Mouse (Mus musculus) skeletal muscle tissue, adult 2 months (tissue): ENCODE measurements around the gene Gm11114.

Source experiments
- DNase-seq: peaks from one replicate; pipeline ENCODE4 v3.0.0-alpha.2; 2012; ENCODE audit warnings: low read depth, low spot score

Gene Gm11114

DNA sequence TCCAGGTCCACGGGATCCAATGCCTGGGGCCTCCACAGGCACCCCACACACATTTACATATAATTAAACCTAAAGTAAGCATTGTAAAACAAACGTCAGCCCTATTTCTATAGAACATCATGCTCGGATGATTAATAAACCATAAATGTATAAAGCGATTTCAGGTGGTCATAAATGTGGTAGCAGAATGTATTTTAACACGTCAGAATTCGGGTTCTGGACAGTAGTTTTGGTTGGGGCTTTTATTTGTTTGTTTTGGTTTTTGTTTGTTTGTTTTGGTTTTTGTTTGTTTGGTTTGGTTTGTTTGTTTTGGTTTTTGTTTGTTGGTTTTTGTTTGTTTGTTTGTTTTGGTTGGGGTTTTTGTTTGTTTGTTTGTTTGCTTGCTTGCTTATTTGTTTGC is at the start of gene Gm11114:
Gene Gm11114 (plus strand): TSS at position 301 of the 400 bp plus-strand sequence.
- DNase-seq, result no peak

DNA sequence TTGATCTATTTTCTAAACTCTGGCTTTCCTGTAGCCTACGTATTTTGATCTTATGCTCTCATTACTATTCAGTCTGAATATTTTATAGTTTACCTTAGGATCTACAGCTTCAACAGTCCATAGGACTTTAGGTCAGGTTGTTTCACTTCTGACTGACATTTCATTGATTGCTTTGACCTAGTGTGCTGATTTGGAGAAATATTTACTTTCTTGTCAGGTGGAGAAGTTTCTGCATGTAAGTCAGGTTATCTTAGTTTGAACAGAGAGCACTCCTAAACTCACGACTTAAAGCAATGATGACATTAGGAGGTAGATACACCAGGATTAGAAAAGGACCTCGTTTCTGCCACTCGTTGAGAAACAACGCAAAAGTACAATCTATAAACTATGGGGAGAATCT is 45.7 kb upstream of the Gm11114 start:
- no peak for DNase-seq

DNA sequence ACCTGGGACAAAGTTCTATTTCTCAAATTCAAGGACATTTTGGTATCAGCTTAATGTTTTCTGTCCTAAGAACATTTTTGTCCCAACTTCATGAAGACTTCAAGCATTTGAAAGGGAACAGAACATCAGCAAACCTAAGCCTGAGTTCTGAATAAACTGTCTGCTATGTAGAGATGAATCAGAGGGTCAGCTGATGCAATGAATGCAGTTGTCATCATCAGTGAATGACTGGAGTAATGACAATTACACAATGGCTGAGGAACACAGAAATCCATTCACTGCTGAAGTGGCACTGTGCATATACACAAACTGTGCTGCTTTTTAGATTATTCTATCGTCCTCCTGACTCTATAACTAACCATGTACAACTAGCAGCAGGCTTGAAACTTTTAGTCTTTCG is 38.5 kb upstream of the Gm11114 start:
- no peak for DNase-seq

DNA sequence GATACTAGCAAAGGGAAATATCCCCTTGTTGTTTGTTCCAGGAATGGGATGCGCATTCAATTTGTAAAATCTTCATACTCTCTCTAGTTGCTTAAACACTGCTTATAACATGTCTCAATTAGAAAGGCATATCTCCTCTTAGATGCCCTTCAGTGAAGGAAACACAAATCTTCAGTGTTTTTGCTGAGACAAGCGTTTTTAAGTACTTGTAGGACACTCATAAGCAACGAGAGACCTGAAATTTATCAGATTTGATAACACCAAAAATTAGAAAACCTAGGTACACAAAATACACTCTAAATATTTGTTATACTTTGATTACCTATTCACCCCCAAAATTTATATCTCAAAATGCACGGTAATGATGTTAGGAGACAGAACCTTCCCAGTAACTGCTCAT is 9.7 kb upstream of the Gm11114 start:
- no peak for DNase-seq

DNA sequence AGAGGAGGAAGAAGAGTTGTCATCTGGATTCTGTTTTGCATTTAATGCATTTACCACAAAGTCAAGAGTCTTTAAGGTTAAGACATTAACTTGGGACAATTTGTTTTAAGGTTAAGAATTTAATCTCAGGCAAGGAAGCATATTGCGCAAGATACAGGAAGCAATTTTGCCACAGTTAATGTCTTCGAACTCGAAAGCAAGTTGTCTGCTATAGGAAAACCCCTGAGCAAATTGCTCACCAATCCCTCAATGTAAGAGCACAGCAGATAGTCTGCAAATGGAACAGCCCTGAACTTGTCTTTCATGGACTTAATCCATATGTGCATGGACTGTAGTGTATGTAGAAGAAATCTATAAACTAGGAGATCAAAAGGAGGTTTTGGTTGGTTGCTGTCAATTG is 9.2 kb upstream of the Gm11114 start:
- DNase-seq, result no peak

DNA sequence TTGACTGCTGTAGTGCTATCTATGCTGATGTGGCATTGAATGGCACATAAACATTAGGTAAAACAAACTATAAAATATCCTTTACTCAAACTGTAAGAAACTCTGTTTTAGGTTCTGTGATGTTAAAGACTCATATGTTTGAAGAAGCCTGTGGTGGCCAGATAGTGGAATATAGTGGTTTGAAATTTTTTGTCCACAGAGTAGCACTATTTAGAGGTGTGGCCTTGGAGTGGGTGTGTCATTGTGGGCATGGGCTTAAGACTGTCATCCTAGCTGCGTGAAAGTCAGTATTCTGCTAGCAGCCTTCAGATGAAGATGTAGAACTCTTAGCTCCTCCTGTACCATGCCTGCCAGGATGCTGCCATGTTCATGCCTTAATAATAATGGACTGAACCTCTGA is 3.5 kb downstream of the Gm11114 start:
- DNase-seq, result no peak

DNA sequence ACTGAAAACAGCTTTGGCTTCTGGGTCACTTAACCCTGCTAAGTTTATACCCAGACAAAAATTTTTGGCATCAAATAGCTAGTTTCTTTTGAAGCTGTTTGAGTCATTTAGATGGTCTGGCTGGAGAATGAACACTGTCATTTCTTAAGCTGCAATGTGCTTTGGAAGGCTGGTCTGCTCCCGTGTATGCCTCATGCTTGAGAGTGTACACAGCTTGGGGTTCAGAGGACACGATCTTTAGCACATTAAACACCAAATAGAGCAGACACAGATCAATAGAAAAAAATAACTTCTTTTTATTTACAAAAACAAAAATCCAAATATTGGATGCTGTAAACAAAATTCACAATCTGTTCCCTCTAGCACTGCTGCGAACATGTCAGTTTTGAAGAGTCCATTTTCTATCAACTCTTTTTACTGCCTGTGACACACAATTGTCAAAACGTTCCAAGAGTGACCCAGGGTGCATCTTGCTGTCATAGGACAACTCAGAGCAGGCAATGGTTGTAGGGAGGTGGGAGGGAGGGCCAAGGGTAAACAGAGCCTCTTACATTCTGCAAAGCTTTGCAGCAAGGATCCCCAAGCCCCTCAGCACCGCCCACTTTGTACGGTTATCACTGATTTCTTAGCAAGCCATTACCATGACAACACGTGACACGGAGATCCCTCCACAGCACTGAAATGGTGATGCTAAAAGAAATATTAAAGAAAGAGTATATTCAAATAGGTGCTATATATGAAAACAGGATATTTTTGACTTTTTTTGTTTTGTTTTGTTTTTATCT is 7.8 kb downstream of the Gm11114 start:
- DNase-seq, result no peak

DNA sequence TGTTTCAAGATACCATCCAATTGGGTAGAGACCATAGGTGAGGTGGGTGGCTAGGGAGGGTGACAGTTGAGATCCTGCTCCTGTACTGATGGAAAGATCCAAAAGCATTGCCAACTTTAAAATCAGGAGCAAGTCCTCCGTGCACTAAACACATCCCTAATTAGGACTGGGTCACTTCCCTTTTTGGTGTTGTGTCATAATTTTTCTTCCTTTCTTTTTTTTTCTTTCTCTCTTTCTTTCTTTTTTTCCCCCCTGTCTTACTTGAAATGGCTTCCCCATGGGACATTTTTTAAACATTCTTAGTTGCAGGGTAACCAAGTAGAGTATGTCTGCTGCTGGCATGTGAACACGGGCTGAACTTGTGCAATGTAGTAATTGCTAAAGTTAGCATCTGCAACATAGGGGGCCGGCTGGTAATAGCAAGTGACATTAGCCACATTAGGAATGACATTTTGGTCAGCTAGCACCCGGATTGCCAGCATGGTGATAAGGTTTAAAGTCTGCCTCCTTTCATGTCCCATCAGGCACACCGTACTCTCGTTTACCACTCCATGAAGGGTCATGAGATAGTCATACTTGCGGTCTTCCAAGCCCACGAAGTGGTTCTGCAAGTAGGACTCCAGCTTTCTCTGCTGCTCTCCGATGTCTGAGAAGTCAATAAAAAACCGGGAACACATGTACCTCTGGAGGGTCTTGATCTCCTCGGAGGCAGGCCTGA is 11.7 kb downstream of the Gm11114 start:
- no peak for DNase-seq

DNA sequence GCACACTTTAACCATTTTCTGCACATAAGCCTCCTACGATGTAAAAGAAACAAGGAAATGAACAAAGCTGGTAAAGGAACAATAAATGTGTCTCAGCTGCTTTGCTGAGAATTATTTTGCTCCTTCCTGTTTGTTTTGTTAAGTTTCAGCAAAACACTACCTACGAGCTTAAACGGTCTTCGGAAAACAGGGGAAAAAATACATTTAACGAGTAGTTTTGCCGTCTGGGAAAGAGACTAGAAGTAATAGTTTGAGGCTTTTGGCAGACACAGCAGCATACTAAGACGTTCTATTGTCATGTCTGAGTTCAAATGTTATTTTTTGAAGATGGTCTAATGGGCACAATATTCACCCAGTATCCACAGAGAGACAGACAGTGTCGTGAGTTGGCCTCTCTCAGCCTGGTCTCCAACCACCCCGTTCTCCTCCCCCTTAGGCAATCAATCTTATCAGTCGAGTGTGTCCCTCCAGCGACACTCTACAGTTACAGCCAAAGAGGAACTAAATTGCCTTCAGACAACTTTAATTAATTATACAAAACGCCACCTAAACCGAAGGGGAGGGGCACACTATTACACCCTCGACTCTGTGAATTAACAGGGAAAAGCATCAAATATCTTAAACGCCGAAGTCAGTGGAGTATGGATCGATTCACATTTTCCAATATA is 12.8 kb downstream of the Gm11114 start:
- DNase-seq, result no peak

DNA sequence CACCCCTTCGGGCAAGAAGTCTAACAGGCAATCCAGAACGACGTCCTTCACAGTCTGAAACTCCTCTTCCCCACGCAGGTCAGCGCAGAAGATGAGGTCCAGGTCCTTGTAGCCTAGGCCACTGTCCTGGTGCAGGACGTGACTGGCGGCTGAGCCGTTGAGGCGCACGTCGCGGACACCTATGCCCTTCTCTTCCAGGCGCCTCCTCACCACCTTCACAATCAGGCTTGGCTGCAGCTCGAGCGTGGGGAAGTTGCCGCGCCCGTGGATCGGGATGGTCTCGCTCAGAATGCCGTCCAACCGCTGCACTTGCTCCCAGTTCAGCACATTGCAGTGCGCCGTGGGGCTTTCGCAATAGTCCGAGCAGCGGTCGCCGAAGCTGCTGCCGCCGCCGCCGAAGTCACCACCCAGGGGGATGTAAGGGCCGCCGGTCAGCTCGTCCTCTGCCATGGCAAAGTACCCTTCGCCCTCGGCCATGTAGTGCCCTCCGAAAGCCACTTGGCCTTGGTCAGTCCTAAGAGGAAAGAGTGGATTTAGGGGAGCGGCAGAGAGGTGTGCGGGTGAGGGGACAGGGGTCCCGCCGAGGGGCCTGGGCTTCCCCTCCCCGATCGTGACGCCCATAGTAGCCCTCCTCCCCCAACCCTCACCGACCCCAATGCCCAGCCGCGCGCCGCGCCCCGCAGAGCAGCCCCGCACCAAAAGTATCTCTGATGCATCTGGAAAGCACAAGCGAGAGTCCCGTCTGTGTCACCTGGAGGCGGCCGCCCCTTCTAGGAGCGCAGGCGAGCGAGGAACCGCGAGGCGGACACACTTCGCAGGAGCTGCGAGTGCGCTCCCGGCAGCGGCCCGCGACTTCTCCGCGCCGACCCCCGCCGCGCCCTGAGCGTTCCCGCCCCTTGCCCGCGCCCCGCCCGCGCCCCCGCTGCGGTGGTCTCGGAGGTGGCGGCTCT is 14.0 kb downstream of the Gm11114 start:
- no peak for DNase-seq

DNA sequence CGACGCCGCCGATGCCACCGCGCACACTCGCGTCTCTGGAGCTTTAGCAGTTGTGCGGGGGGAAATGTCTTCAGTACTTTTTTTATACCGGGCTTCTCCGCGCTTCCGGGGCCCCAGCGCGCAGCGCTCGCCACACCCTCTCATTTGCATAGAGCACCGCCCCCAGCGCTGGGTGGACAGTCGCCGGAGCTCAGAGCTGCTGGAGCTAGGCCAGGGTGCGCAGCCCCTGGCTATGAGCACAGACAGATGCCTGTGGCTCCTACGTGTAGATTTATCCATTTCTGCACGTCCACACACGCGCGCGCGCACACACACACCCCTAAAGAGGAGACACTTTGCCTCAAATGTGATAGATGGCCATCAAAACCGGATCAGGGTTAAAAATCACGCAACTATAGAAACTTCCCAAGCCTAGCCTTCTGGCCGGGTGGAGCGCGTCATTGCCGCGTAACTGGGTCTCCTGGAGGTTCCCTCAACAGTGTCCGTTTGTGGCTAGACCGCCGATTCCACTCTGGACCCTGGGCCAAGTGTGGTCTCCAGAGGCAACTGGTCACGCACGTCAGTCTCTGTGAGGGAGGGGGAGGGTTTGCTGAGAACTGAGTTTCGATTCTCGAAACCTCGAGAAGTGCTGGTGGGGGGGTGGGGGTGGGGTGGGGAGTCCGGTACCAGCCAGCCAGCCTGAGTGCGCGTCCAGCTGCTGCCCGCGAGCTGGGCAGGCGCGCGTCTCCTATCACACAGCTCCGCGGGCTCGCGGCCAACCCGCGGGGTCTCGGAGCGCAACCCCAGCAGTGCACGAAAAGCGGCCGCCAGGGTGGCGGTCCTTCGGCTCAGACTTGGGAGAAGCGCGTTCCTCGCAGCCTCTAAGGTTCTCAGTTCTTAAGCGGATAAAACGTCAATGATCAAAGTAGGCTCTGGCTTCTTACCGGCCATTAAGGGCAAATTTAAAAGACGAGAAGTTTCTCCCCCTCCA is 15.0 kb downstream of the Gm11114 start, which contains the start of gene Tent5a:
Gene Tent5a (minus strand): TSS at position 107 of the 970 bp plus-strand sequence.
- peak; percentile 88 for DNase-seq

DNA sequence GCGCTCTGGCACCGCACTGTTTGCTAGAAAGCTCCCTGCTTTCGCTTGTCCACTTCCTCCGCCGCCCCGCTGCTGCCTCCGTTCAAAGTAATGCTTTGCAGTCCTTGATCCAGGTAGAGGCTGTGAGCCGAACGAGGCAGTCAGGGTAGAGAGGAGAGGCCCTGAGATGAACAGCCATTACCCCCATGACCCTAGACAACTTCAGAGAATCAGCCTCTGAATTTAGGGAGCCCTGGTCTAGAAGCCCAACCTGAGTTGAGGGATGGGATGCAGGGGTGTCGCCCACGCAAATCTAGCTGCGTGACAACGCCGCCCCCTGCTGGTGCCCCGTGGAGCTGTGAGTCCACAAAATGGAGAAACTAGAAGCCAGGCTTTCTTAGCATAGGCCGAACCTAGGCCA is 15.7 kb downstream of the Gm11114 start:
- DNase-seq, result peak; percentile 65

DNA sequence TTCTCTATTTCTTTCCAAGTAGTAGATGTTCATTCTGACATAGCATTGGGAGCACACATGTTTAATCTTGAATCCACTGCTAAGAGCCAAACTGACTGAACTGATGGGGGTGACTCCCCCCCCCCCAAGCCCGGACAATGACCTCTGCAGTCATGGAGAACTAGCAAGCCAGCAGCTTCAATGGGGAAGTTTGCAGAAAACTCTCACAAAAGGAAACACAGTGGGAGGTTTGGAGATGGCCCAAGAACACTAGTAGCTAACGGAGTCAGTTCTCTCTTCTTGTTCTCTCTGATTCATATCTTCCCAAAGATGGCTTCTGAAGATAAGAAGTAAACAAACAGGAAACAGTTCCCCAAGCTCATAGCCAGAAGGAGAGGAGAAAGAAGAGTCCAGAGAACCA is 18.9 kb downstream of the Gm11114 start:
- no peak for DNase-seq

DNA sequence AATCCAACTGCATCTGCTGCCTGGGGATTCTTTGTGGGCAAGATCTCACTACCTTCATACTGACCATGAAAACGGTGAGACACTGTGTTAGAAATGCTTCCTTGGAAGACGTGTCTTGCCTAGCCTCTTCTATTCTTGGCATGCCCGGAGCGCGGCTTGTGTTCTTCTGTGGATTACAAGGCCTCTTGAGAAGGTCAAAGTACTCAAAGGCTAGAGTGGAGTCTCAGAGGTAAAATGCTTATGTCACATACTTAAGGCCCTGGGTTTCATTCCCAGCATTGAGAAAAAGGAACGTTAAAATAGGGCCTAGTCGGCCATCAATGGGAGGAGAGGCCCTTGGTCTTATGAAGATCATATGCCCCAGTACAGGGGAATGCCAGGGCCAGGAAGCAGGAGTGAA is 23.5 kb downstream of the Gm11114 start:
- no peak for DNase-seq

DNA sequence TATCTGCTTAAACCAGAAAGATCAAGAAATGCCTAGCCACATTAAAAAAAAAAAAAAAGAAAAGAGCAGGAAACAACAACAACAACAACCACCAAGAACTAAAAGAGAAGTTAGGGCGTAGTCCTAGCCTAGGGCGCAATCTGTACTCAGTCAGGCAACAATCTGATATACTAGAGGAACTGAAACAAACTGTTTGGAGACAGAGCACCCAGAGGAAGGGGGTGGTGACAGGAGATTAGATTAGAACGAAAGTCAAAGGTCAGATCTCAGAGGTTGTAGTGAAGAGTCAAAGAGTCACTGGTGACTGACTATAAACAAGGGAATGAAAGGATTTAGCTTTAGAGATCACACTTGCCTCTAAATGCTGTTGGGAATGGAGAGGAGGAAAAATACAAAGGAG is 27.7 kb downstream of the Gm11114 start:
- DNase-seq, result no peak

DNA sequence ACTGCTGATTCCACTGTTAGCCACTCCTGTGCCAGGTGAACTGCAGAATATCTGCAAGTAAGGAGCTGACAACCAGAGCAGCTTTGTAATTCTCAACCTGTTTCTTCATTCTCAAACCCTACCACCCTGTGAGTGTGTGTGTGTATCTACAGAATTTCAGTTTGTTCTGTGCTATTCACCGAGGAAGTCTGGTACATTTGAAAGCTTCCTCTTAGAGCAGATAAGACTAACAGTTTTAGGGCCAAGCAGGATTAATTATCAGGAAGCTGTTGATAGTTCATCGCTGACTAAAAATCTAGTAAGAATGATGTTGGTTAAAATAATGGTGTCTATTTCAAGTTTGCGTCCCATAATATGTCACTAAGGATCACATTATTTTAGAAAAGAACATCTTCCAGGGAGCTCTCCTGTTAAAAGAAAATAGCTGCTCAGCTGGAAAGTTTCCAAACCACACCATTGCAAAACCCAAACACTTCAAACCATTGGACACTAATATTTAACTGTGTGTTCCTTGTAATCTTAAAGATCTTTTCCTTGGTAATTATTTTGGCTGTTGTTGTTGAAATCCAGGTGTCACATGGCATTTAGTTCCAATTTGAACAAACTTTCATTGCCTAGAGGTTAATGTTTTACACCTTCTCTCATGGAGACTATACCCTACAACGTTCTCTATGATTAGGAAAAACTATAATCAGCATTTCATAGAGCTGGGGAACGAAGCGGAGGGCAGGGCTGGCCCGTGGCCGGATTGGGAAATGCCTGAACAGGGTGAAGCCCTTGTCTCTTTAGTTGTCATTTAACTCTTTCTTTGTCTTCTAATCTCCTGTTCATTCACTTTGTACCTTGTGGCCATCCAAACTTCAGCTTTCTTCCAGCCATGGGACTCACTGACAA is 30.6 kb downstream of the Gm11114 start:
- DNase-seq, result no peak

DNA sequence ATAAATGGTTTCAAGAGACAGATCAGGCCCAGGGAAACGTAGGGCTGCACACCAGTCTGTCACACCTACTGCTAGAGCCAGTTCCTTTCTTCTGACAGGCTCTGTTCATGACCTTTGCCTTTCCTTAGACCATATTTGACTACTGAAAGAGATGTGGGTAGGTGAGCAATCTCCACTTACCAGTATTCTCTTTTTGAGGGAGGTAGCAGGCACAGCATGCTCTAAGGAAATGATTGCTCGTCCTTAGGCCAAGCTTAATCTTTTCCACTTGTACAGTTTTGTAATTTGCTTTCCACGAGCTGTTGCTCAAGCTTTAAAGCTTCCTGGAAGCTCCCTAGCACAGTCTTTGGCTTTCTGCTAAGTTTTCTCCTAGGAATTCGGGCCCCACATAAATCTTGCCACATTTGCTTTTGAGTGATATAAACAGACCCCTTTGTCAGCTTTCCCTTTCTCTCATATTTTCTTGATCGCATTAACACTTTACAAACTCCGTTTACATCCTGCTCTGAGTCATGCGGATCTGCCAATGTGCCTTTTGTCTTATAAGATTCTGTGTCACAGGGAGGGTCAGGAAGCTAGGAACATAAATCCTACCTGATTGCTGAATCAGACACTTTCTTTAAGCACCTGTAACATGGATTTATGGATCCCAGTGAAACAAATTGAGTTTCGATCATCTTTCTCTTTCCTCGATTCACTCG is 35.4 kb downstream of the Gm11114 start:
- DNase-seq, result no peak

DNA sequence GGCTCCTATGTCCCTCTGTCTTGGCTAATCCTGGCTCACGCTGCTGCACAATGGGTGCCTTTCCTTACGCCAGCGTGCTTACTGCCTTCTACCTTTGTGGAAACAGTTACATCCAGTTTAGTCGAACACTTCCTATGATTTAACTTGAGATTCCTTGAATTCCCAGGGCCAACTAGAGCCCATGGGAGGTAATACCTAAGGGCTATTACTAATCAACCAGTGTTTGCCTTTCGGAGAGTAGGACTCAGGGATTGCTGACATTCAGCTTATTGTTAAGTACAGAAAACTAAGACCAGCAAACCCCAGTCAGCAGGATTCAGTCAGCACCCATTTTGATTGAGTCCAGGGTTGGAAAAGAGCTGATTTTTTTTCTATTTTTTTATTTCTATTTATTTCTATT is 43.0 kb downstream of the Gm11114 start:
- DNase-seq, result no peak
